Comparison of ENCODE assay signal across 24 mouse cellular contexts in the genomic region with DNA sequence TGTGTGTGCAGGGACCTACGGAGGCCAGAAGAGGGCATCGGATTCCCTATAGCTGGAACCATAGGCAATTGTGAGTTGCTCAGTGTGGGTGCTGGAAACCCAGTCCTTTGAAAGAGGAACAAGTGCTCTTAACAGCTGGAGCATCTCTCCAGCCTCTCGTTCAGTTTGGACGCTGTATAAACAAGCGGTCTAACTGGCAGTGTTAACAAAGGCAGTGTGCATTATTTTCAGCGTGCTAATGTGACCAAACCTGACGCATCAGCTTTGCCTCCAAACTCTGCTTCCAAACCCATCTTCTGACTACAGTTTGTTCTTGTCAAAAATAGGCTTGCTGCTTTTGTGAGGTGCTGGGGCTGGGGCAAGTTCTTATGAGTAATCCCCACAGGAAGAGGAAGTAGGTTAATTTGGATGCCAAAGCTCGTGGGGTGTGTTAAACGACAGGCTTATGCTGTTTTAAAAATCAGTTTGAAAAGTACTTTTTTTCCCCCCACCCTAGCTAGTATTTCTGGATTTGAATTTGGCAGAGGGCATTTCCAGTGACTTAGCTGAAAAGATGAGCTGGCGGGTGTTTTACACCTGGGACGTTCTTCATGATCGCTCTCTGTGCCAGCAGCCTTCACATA. TPM values are rescaled to one million over a fixed set of nuclear protein-coding genes. Genes with fewer than 3 reads are reported as not detected.
DNase-seq lines count a peak whose midpoint lies in the region; ATAC-seq and TF ChIP-seq lines count a peak whose summit lies in the region.
"Had no signal": no experiment of that assay in that cellular context is flagged by ENCODE, and none has a peak within 500 bp of the region (broad histone marks: within the 10 kb centered on the region; RNA-seq: fewer than 3 reads in every experiment).

No protein-coding gene starts in this region.

- no peaks in the 10 kb centered on the region for H3K27me3 ChIP-seq in lung, embryonic 16.5 days (ENCODE audit: control insufficient read depth, insufficient read depth, low read depth, low read length)
- 0 out of 2 replicates have a peak, but pooled peaks cover 2% of the 10 kb centered on the region for H3K27me3 ChIP-seq in E14TG2a.4 (ENCODE audit: insufficient read depth, low read length)
- no peaks in the 10 kb centered on the region for H3K27me3 ChIP-seq in forebrain, embryonic 10.5 days (ENCODE audit: poor library complexity, severe bottlenecking)
- H3K27me3 ChIP-seq: hindbrain, embryonic 13.5 days; kidney, embryonic 15.5 days; limb, embryonic 15.5 days; midbrain, embryonic 12.5 days; neural tube, embryonic 13.5 days; Patski had no signal

- H3K4me2 ChIP-seq in lung, embryonic 16.5 days (ENCODE audit: low read depth, low read length): no peak overlapping the region
- H3K4me2 ChIP-seq: hindbrain, embryonic 13.5 days; kidney, embryonic 15.5 days; limb, embryonic 15.5 days; midbrain, embryonic 12.5 days; neural tube, embryonic 13.5 days had no signal

- peak; percentile 68 for ATAC-seq in lung, embryonic 16.5 days (ENCODE audit: low read depth)
- ATAC-seq in granulocyte monocyte progenitor cell, adult 5-6 weeks (replicated peaks; ENCODE audit: poor library complexity, severe bottlenecking): peak; percentile 52; the same call in 1 of the 2 replicates
- ATAC-seq: forebrain, postnatal 0 days; Patski had no signal

- H3K4me3 ChIP-seq in lung, embryonic 16.5 days (ENCODE audit: low read length): no peak overlapping the region
- H3K4me3 ChIP-seq in E14TG2a.4 (replicated peaks; ENCODE audit: low read length): no peak overlapping the region
- H3K4me3 ChIP-seq in forebrain, embryonic 10.5 days: no peak overlapping the region
- H3K4me3 ChIP-seq: hindbrain, embryonic 13.5 days; kidney, embryonic 15.5 days; left cerebral cortex, adult 2 months; limb, embryonic 15.5 days; midbrain, embryonic 12.5 days; neural tube, embryonic 13.5 days had no signal

- no peak for DNase-seq in lung, postnatal 4 days
- peak; percentile 38 for DNase-seq in 416B (ENCODE audit: low read depth)
- DNase-seq in c-Kit-positive CD71-positive TER-119-positive erythroid progenitor cells, embryonic 14.5 days (ENCODE audit: low spot score): no peak
- DNase-seq in forebrain, embryonic 10.5 days (ENCODE audit: extremely low spot score, low spot score): no peak
- DNase-seq in urinary bladder, postnatal 10 days (ENCODE audit: low spot score): no peak
- DNase-seq: adrenal gland, adult 2 months; cerebellum, adult 9-11 months; forebrain, postnatal 0 days; gastrocnemius, postnatal 36 days; kidney, adult 11 months; kidney, postnatal 4 days; left cerebral cortex, postnatal 4 days; retina, postnatal 1 day had no signal

- 59% methylated on average over 12 of the region's 12 CpGs for WGBS in lung, embryonic 16.5 days
- WGBS in forebrain, embryonic 10.5 days: 94% methylated on average over 12 of the region's 12 CpGs

- no peak overlapping the region for H3K27ac ChIP-seq in lung, embryonic 16.5 days (ENCODE audit: low read length)
- no peak overlapping the region for H3K27ac ChIP-seq in forebrain, embryonic 10.5 days
- H3K27ac ChIP-seq: hindbrain, embryonic 13.5 days; kidney, embryonic 15.5 days; left cerebral cortex, adult 2 months; limb, embryonic 15.5 days; liver, embryonic 14.5 days; midbrain, embryonic 12.5 days had no signal

- no peaks in the 10 kb centered on the region; the same call in 1 of the 2 replicates for H3K9me3 ChIP-seq in lung, embryonic 16.5 days (ENCODE audit: control insufficient read depth, low read length)
- H3K9me3 ChIP-seq in E14TG2a.4 (ENCODE audit: low read length): no peaks in the 10 kb centered on the region
- H3K9me3 ChIP-seq in forebrain, embryonic 10.5 days: no peaks in the 10 kb centered on the region
- H3K9me3 ChIP-seq: hindbrain, embryonic 13.5 days; kidney, embryonic 15.5 days; limb, embryonic 15.5 days; midbrain, embryonic 12.5 days; neural tube, embryonic 13.5 days had no signal

- no peaks in the 10 kb centered on the region for H3K36me3 ChIP-seq in lung, embryonic 16.5 days (ENCODE audit: control insufficient read depth, insufficient read depth, low read length)
- no peaks in the 10 kb centered on the region for H3K36me3 ChIP-seq in E14TG2a.4 (ENCODE audit: insufficient read depth, low read length)
- H3K36me3 ChIP-seq in forebrain, embryonic 10.5 days (replicated peaks): no peaks in the 10 kb centered on the region
- H3K36me3 ChIP-seq: hindbrain, embryonic 13.5 days; kidney, embryonic 15.5 days; limb, embryonic 15.5 days; midbrain, embryonic 12.5 days; neural tube, embryonic 13.5 days had no signal

- no peak overlapping the region for H3K9ac ChIP-seq in lung, embryonic 16.5 days (ENCODE audit: low read length)
- H3K9ac ChIP-seq: forebrain, postnatal 0 days; hindbrain, embryonic 13.5 days; kidney, embryonic 15.5 days; limb, embryonic 15.5 days; liver, embryonic 14.5 days; midbrain, embryonic 12.5 days; neural tube, embryonic 13.5 days had no signal

- TF ChIP-seq CTCF in E14TG2a.4 (conservative IDR thresholded peaks at IDR 0.05; ENCODE audit: low read length): peak; percentile 27

- no peaks in the 10 kb centered on the region for H3K4me1 ChIP-seq in lung, embryonic 16.5 days (replicated peaks; ENCODE audit: control insufficient read depth, insufficient read depth, low read length)
- H3K4me1 ChIP-seq in E14TG2a.4 (replicated peaks; ENCODE audit: low read depth, low read length): 0 out of 2 replicates have a peak, but pooled peaks cover 11% of the 10 kb centered on the region
- no peaks in the 10 kb centered on the region for H3K4me1 ChIP-seq in forebrain, embryonic 10.5 days
- H3K4me1 ChIP-seq: hindbrain, embryonic 13.5 days; kidney, embryonic 15.5 days; limb, embryonic 15.5 days; midbrain, embryonic 12.5 days; neural tube, embryonic 13.5 days had no signal

RNA-seq across cellular contexts. Expression of a gene that starts 32.4 kb away (rescaled TPM):
- 3.9 and 5.5 TPM in 2 replicates for polyA plus RNA-seq in lung, embryonic 16.5 days (2015; fragmentation: Nextera tagmentation; extraction: Ambion mirVana)
- 1.9 and 5.9 TPM in 2 replicates for total RNA-seq in granulocyte monocyte progenitor cell, adult 5-6 weeks (2014; fragmentation: Nextera tagmentation)
- 0.99 and 8.9 TPM in 2 replicates for total RNA-seq in granulocyte monocyte progenitor cell, adult 5-6 weeks (2017)
- 1.1 and 1.3 TPM in 2 replicates for polyA plus RNA-seq in forebrain, embryonic 10.5 days (2016; fragmentation: Nextera tagmentation; extraction: Ambion mirVana)
